Mouse (Mus musculus) layer of hippocampus, postnatal 14 days (tissue): ENCODE results near the gene Zfc3h1. TPM values are rescaled to one million over a fixed set of nuclear protein-coding genes. Genes with fewer than 3 reads are reported as not detected.

Source experiments
- DNase-seq, 2 experiments: peaks; one replicate each; pipeline ENCODE4 v3.0.0; 2021 to 2022; ENCODE audit warnings: low spot score in 2 of 2, mixed read lengths in 1 of 2
- long read RNA-seq, 2 experiments: library from polyadenylated mRNA; stranded (forward); transcript quantifications; one replicate each; pipeline ENCODE4 v2.0.0; 2021
- total RNA-seq, 2 experiments: library from RNA; stranded (reverse); gene quantifications; 2 replicates each; pipeline ENCODE4 v1.2.3; 2021

Zfc3h1 gene
- 10 to 100 TPM; 53.3 to 57.6 TPM for total RNA-seq
- long read RNA-seq, experiment 1, full-length matches to known transcripts, result 1 of 2 reads
- long read RNA-seq, experiment 1, partial matches to known transcripts, result 1 of 2 reads
- long read RNA-seq, experiment 1, other reads (novel, unspliced or antisense), result 0 of 2 reads
- long read RNA-seq, experiment 2, full-length matches to known transcripts, result 3 of 5 reads
- long read RNA-seq, experiment 2, partial matches to known transcripts, result 0 of 5 reads
- long read RNA-seq, experiment 2, other reads (novel, unspliced or antisense), result 2 of 5 reads

- DNase-seq, result peak; percentile 98 to 99
These were observed at the start of gene Zfc3h1, which contains the start of gene Thap2 for GRCm38 (mm10) chr10:115384221-115385017. Zfc3h1 (plus strand) TSS chr10:115384959. Thap2 (minus strand) TSS chr10:115384443.

GRCm38 (mm10) chr10:115336901-115337300, 47.9 kb upstream of the Zfc3h1 start:
- DNase-seq, result no peak

GRCm38 (mm10) chr10:115339820-115340328, 44.9 kb upstream of the Zfc3h1 start:
- no peak for DNase-seq

DNA sequence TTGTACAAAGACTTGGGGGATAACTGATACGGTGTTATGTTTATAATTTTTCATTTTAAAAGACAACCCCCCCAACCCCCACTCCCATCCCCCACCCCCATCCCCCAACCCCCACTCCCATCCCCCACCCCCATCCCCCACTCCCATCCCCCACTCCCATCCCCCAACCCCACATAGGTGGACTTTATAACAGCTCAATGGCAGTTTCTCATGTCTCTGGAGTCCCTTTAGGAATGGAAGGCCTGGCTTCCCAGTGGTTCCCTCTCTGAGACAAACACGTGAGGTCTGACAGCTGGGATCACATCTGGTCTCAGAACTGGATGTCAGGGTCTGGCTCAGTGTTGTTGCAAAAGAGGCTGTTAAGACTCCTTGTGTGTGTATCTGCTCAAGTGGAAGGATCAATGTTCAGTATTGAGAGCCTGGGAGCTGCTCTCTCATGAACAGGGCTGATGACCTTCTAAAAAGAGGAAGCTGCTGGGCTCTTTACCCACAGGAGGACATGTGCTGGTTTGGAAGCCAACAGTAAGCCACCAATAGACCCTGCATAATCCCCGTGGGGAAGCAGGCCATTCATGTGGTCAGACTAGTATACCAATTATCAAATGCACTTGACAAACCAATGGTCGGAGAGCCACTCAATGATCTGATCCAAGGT, 41.9 kb upstream of the Zfc3h1 start:
- DNase-seq, result no peak

DNA sequence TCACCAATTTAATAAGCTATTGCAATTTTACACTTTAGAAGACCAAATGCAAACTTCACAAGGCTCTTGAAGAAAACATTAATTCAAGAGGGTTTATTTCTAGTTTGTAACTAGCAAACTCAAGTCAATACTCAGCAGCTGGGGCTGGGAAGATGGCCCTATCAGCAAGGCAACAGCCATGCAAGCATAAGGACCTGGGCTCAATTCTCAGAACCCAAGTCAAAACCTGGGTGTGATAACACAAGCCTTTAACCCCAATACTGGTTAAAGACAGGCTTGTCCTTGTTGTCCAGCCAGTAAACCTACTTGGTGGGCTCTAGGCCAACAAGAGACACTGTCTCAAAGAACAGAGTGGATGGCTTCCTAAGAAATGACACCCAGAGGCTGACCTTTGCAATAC, 38.3 kb upstream of the Zfc3h1 start:
- DNase-seq, result no peak

DNA sequence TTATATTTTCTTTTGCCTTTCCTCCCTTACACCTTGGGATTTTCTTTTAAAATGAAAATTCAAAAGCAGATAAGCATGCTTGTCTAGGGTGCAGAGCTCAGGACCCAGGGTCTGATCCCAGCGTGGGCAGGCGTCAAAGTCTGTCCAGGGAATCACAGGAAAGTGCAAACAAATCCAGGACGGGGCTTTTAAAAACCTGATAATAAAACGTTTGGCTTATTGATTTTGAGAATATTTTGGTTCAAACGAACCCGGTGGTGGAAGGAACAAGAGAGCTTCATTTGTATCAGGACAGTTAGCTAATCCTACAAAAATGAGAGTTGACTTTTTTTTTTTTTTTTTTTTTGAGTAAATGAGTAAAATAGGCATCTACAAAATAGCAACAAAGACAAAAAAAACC, 36.6 kb upstream of the Zfc3h1 start:
- no peak for DNase-seq

- DNase-seq, result no peak
These were observed 35.7 kb upstream of the Zfc3h1 start for GRCm38 (mm10) chr10:115349029-115349428.

DNA sequence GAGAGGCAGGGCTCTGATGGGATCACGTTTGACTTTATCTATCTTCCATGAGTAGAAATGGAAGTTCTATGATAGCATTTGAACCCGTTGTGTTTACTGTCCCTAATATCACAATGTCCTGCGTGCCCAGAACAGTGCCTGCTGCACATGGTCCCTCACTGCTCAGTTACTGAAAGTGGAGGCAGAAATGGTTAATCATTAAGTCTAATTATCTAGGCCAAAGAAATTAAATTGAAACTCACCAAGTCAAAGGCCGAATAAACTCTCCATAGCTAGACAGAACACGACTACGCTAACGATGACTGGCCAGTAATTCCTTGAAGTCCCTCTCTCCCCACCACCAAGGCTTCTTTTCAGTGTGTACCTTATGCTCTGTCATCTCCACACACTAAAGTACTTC, 35.2 kb upstream of the Zfc3h1 start:
- DNase-seq, result no peak

GRCm38 (mm10) chr10:115350810-115351397, 33.9 kb upstream of the Zfc3h1 start:
- no peak for DNase-seq

DNA sequence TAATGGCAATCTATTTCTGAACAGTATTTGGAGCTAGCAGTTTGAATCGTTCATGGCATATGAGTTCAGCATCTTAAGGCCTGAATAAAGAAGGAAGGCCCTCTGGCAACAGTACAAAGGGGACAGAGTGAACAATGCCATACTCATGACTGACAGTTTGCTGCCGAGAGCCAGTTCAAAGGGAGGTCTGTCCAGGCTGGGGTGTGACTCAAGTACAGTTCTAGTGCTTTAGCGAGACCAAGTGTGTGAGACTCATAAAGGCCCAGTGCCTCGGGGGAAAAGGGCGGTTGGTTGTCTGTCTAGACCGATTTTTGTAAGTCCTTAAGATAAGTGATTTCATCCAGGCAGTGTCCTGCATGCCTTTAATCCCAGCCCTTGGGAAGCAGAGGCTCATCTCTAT, 30.2 kb upstream of the Zfc3h1 start:
- DNase-seq, result no peak

- no peak for DNase-seq
These were observed 29.7 kb upstream of the Zfc3h1 start for GRCm38 (mm10) chr10:115355016-115355415.

GRCm38 (mm10) chr10:115356106-115356505, 28.7 kb upstream of the Zfc3h1 start:
- DNase-seq, result no peak

DNA sequence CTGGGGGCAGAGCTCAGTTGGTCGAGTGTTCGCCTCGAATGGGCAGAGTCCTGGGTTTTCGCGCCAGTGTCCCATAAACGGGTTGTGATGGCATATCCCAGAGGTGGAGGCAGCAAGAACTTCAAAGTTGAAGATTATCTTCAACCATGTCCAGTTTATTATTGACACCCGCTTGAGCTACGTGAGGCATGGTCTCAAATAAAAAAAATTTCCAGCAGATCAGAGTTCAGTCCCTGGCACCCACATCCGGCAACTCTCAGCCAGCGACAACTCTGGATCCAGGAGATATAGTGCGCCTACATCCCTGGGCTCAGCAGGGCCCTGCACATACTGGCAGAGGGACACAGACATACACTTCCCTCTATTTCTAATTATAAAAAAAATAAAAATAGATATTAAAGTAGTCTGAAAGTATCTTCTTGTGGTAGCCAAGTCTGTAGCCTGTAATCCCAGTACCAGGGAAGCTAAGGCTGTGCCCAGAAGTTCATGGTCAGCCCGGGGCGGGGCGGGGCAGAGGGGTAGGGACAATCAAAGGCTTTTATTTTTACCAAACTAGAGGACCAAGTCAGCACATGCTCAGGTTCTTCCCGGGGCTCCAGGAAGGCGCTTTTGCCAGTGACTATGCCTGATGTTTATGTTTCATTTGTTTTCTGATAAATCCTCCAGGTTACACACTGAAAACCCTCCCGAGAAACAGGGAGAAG, 26.4 kb upstream of the Zfc3h1 start:
- no peak for DNase-seq

GRCm38 (mm10) chr10:115359066-115359465, 25.7 kb upstream of the Zfc3h1 start:
- no peak for DNase-seq

GRCm38 (mm10) chr10:115361840-115362622, 22.7 kb upstream of the Zfc3h1 start, which contains the start of gene Tmem19:
Tmem19 (minus strand) TSS chr10:115362501.
- peak; percentile 94 to 96 for DNase-seq

- DNase-seq, result no peak
These were observed 22.2 kb upstream of the Zfc3h1 start for GRCm38 (mm10) chr10:115362623-115362964.

- no peak for DNase-seq
These were observed 21.6 kb upstream of the Zfc3h1 start for GRCm38 (mm10) chr10:115363151-115363550.

DNA sequence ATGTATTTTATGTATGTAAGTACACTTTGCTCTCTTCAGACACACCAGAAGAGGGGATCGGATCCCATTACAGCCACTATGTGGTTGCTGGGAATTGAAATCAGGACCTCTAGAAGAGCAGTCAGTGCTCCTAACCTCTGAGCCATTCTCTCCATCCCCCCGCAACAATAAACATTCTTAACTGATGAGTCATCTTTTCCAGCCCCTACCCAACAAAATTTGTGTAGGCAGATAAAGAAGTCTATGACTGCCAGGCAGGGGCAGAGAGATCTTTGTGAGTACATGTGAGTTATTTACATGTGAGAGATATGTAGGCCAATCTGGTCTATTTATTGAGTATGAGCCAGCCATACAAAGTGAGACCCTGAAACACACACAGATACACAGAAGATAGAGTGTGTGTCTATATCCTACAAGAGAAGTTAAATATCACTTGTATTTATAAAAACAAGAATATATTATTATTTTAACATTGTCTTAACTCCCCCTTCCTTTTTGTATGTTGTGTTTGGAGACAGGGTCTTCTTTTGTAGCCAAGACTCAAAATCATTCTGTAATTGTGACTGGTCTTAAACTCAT, 3.2 kb upstream of the Zfc3h1 start:
- no peak for DNase-seq

DNA sequence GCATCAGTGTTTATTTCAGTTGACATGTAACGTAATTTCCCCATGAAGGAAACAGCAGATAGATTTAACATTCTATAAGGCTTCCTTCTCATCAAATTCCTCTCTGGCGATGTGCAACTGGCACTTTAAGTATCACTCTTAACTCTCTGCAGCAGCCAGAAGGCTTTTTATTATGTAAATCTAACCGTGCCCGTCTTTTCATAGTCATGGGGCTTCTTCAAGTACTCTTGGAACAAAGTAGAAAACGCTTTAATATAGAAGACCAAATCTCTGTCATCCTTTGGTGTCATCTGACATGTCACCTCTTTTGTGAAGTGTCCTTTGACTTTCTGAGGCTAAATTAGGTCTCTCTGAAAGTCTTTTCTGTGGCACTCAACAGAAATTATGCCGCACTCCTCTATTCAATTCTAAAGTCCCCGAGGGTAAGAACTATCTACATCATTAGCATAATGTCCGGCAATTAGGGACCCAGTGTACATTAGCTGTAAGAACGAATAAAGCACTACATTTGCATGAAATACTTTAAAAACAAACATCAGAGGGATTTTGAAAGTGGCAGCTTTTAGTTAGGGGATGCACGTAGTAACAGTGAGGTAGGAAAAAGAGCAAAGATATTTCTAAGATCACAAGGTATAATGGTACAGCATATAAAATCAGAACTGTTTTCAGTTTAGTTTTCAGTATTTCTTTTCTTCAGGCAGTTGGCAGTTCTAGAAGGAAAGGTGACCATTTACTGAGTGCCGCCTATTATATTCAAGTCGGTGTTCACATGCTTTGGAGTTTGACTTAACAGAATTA, 1.7 kb upstream of the Zfc3h1 start:
- no peak for DNase-seq
